Mouse (Mus musculus) cerebellum, postnatal 14 days (tissue): ENCODE measurements at regions not wholly inside any gene's neighbourhood (a gene's known extent, or its start where the extent isn't known, plus 50 kb on each side); places are given as distances from the start of the nearest gene placed in this dataset.

Source experiments
- DNase-seq, 2 experiments: peaks; one replicate each; pipeline ENCODE4 v3.0.0; 2021; ENCODE audit warnings: mixed read lengths in 2 of 2

- DNase-seq = no peak
These were observed 220.9 kb downstream of the Arpp21 start for GRCm38 (mm10) chr9:112014796-112015195.

GRCm38 (mm10) chr9:111994401-111994800, 241.3 kb downstream of the Arpp21 start:
- DNase-seq = no peak

- DNase-seq = no peak
These were observed 241.9 kb downstream of the Arpp21 start for GRCm38 (mm10) chr9:111993844-111994243.

- no peak for DNase-seq
These were observed 245.7 kb downstream of the Arpp21 start for GRCm38 (mm10) chr9:111990060-111990459.

GRCm38 (mm10) chr9:111963405-111964037, 272.2 kb downstream of the Arpp21 start:
- DNase-seq = peak; percentile 45 to 59

- DNase-seq = peak; percentile 9 to 13
These were observed 267.7 kb upstream of the Stac start for GRCm38 (mm10) chr9:111957799-111958198.

GRCm38 (mm10) chr9:111939271-111940067, 249.3 kb upstream of the Stac start:
- DNase-seq = peak; percentile 36 to 42

GRCm38 (mm10) chr9:111932455-111932854, 242.3 kb upstream of the Stac start:
- DNase-seq = no peak

GRCm38 (mm10) chr9:111918275-111918940, 228.3 kb upstream of the Stac start:
- DNase-seq = peak; percentile 91 to 92

- DNase-seq = peak; percentile 78 to 81
These were observed 226.8 kb upstream of the Stac start for GRCm38 (mm10) chr9:111916684-111917535.

GRCm38 (mm10) chr9:111908806-111909205, 218.7 kb upstream of the Stac start:
- DNase-seq = peak; percentile 11 to 36

GRCm38 (mm10) chr9:111900196-111900595, 210.0 kb upstream of the Stac start:
- DNase-seq = no peak

GRCm38 (mm10) chr9:111897626-111898025, 207.5 kb upstream of the Stac start:
- DNase-seq = no peak

GRCm38 (mm10) chr9:111879710-111880109, 189.6 kb upstream of the Stac start:
- DNase-seq = no peak

GRCm38 (mm10) chr9:111876846-111877245, 186.7 kb upstream of the Stac start:
- DNase-seq = peak in 1 of 2 experiments; percentile 4

- peak; percentile 31 to 52 for DNase-seq
These were observed 180.3 kb upstream of the Stac start for GRCm38 (mm10) chr9:111870466-111870865.

- DNase-seq = no peak
These were observed 179.7 kb upstream of the Stac start for GRCm38 (mm10) chr9:111869801-111870382.

- DNase-seq = no peak
These were observed 167.9 kb upstream of the Stac start for GRCm38 (mm10) chr9:111858051-111858450.

- no peak for DNase-seq
These were observed 164.8 kb upstream of the Stac start for GRCm38 (mm10) chr9:111854976-111855375.

GRCm38 (mm10) chr9:111846366-111846765, 156.2 kb upstream of the Stac start:
- DNase-seq = peak; percentile 56 to 73

GRCm38 (mm10) chr9:111841151-111841550, 151.0 kb upstream of the Stac start:
- no peak for DNase-seq
